In genomic region chr12:104415625-104416315, GRCm38 (mm10) we compare ENCODE assay signal across 8 mouse cellular contexts. TPM values are rescaled to one million over a fixed set of nuclear protein-coding genes. Genes with fewer than 3 reads are reported as not detected.
A peak's percentile ranks its signal among the peaks of the same experiment; 100 is the strongest.
DNase-seq lines count a peak whose midpoint lies in the region; ATAC-seq lines count a peak whose summit lies in the region.

No protein-coding gene starts in this region.

- 35% methylated on average over 6 of the region's 6 CpGs for WGBS in heart, embryonic 16.5 days
- 56% methylated on average over 6 of the region's 6 CpGs for WGBS in limb, embryonic 12.5 days
- 58% methylated on average over 6 of the region's 6 CpGs for WGBS in hindbrain, embryonic 10.5 days

- H3K4me2 ChIP-seq in heart, embryonic 16.5 days (ENCODE audit: low read depth, low read length), result no peak overlapping the region
- H3K4me2 ChIP-seq in limb, embryonic 12.5 days, result no peak overlapping the region

- H3K27ac ChIP-seq in heart, embryonic 16.5 days (ENCODE audit: low read length), result no peak overlapping the region
- H3K27ac ChIP-seq in limb, embryonic 12.5 days, result 0 out of 2 replicates have a peak overlapping the region, but pooled peaks have one; percentile 3
- H3K27ac ChIP-seq in hindbrain, embryonic 10.5 days, result no peak overlapping the region

- DNase-seq in cerebellum, postnatal 4 days (ENCODE audit: low spot score in 2 of 2), result no peak
- DNase-seq in 3T3-L1 (ENCODE audit: low read depth, low spot score), result peak; percentile 97
- peak; percentile 47 for DNase-seq in cerebellum, adult 9-11 months
- DNase-seq in urinary bladder, postnatal 25 days (ENCODE audit: low spot score), result peak; percentile 23
- no peak for DNase-seq in hindbrain, embryonic 10.5 days (ENCODE audit: low spot score)

- peaks cover 2% of the 10 kb centered on the region for H3K27me3 ChIP-seq in heart, embryonic 16.5 days (ENCODE audit: control insufficient read depth, insufficient read depth, low read length)
- H3K27me3 ChIP-seq in limb, embryonic 12.5 days, result no peaks in the 10 kb centered on the region
- H3K27me3 ChIP-seq in hindbrain, embryonic 10.5 days (ENCODE audit: insufficient read depth, poor library complexity, severe bottlenecking), result no peaks in the 10 kb centered on the region

- no peaks in the 10 kb centered on the region for H3K4me1 ChIP-seq in heart, embryonic 16.5 days (ENCODE audit: control insufficient read depth, insufficient read depth, low read length)
- peaks cover 9% of the 10 kb centered on the region for H3K4me1 ChIP-seq in limb, embryonic 12.5 days (replicated peaks)
- H3K4me1 ChIP-seq in hindbrain, embryonic 10.5 days (replicated peaks), result peaks cover 17% of the 10 kb centered on the region

- H3K36me3 ChIP-seq in heart, embryonic 16.5 days (ENCODE audit: control insufficient read depth, insufficient read depth), result no peaks in the 10 kb centered on the region
- no peaks in the 10 kb centered on the region for H3K36me3 ChIP-seq in limb, embryonic 12.5 days
- no peaks in the 10 kb centered on the region for H3K36me3 ChIP-seq in hindbrain, embryonic 10.5 days

- H3K9me3 ChIP-seq in heart, embryonic 16.5 days (replicated peaks; ENCODE audit: control insufficient read depth, low read length), result no peaks in the 10 kb centered on the region
- no peaks in the 10 kb centered on the region for H3K9me3 ChIP-seq in limb, embryonic 12.5 days
- no peaks in the 10 kb centered on the region for H3K9me3 ChIP-seq in hindbrain, embryonic 10.5 days

- no peak overlapping the region for H3K9ac ChIP-seq in heart, embryonic 16.5 days (ENCODE audit: low read length)
- no peak overlapping the region for H3K9ac ChIP-seq in limb, embryonic 12.5 days (replicated peaks)

- ATAC-seq in cerebellum, adult (ENCODE audit: insufficient number of reproducible peaks, low FRiP score, low TSS enrichment), result peak; percentile 63; the same call in 1 of the 2 replicates
- peak; percentile 66; the same call in 1 of the 2 replicates for ATAC-seq in heart, embryonic 16.5 days (replicated peaks; ENCODE audit: extremely low read depth, insufficient read depth, low FRiP score)
- ATAC-seq in limb, embryonic 12.5 days (ENCODE audit: insufficient number of reproducible peaks, insufficient read depth, low FRiP score, low TSS enrichment, low read depth), result peak; percentile 34; the same call in 1 of the 2 replicates

- H3K4me3 ChIP-seq in heart, embryonic 16.5 days (ENCODE audit: low read length), result no peak overlapping the region
- H3K4me3 ChIP-seq in limb, embryonic 12.5 days (replicated peaks), result no peak overlapping the region
- no peak overlapping the region for H3K4me3 ChIP-seq in hindbrain, embryonic 10.5 days

RNA-seq across cellular contexts. Expression of gene Serpina3n, which starts 9.2 kb away (rescaled TPM):
- polyA plus RNA-seq in heart, embryonic 16.5 days (2015; fragmentation: Nextera tagmentation; extraction: Ambion mirVana), result 0.46 and 0.55 TPM in 2 replicates
- polyA plus RNA-seq in limb, embryonic 12.5 days (2016; fragmentation: Nextera tagmentation; extraction: Ambion mirVana), result not detected in 2 replicates
- not detected in 2 replicates for polyA plus RNA-seq in hindbrain, embryonic 10.5 days (2016; fragmentation: Nextera tagmentation; extraction: Ambion mirVana)

RNA-seq across cellular contexts. Expression of gene Gsc, which starts 57.4 kb away (rescaled TPM):
- polyA plus RNA-seq in heart, embryonic 16.5 days (2015; fragmentation: Nextera tagmentation; extraction: Ambion mirVana), result 0.39 and 0.43 TPM in 2 replicates
- polyA plus RNA-seq in limb, embryonic 12.5 days (2016; fragmentation: Nextera tagmentation; extraction: Ambion mirVana), result 29.0 and 32.3 TPM in 2 replicates
- polyA plus RNA-seq in hindbrain, embryonic 10.5 days (2016; fragmentation: Nextera tagmentation; extraction: Ambion mirVana), result 0.55 and 0.76 TPM in 2 replicates

Comparison
In these comparisons a context has a peak if more than half of its experiments do, and no peak if none do; other contexts are left out.
1. DNase-seq: peak in 3T3-L1 (single experiment), cerebellum, adult 9-11 months (single experiment) and urinary bladder, postnatal 25 days (single experiment); none in cerebellum, postnatal 4 days (0 of 2) and hindbrain, embryonic 10.5 days (single experiment).
2. RNA of gene Gsc, which starts 57.4 kb away (polyA plus RNA-seq): 29.0 to 32.3 TPM in limb, embryonic 12.5 days; 0.55 to 0.76 TPM in hindbrain, embryonic 10.5 days and 0.39 to 0.43 TPM in heart, embryonic 16.5 days; every median in the first group is over 10 times any median in the second.
3. Peak in every context shown above with its lines, with median percentiles within 50 percentile points of each other: ATAC-seq.